Mouse (Mus musculus) megakaryocyte, embryonic 14.5 days (primary cell): ENCODE measurements around the gene Ldlrad3. TPM values are rescaled to one million over a fixed set of nuclear protein-coding genes. Genes with fewer than 3 reads are reported as not detected.

Experiments
- H3K27me3 ChIP-seq: replicated peaks from 2 replicates; pipeline ENCODE3; 2012; ENCODE audit warnings: inconsistent platforms
- H3K36me3 ChIP-seq: replicated peaks from 2 replicates; pipeline ENCODE3; 2012; ENCODE audit warnings: low read length, inconsistent platforms, mixed read lengths
- H3K4me1 ChIP-seq: 2 replicates; pipeline ENCODE4 v1.6.1; 2012; ENCODE audit warnings: inconsistent platforms
- H3K4me3 ChIP-seq: replicated peaks from 2 replicates; pipeline ENCODE3; 2012; ENCODE audit warnings: moderate library complexity, mild to moderate bottlenecking, inconsistent platforms
- H3K9me3 ChIP-seq: 2 replicates; pipeline ENCODE4 v1.6.1; 2012; ENCODE audit warnings: inconsistent platforms
- FLI1 ChIP-seq: IDR thresholded peaks from 2 replicates; pipeline ENCODE4 v1.6.1; 2012; ENCODE audit warnings: low read length, inconsistent platforms, mixed read lengths
- GATA1 ChIP-seq: IDR thresholded peaks from 3 replicates; pipeline ENCODE4 v1.6.1; 2012; ENCODE audit warnings: mixed read lengths, low read length, inconsistent platforms, borderline replicate concordance
- polyA plus RNA-seq: library from polyadenylated mRNA; stranded (reverse); fragments of >175 nt; gene quantifications from 2 replicates; pipeline ENCODE4 v1.2.3, GENCODE M21; 2012; ENCODE audit warnings: low replicate concordance; ENCODE audit not compliant: insufficient read depth

The Ldlrad3 gene
- polyA plus RNA-seq, 1 experiment: 0.22 TPM

GRCm38 (mm10) chr2:102147561-102147960, 38.6 kb downstream of the Ldlrad3 start:
- Histone ChIP-seq H3K4me1 (no peaks in the 10 kb centered on the region), H3K27me3 (peaks cover 2% of the 10 kb centered on the region)
- no peak for TF ChIP-seq FLI1
- no peak for TF ChIP-seq GATA1

GRCm38 (mm10) chr2:102146386-102146785, 39.8 kb downstream of the Ldlrad3 start:
- TF ChIP-seq GATA1 (no peak), FLI1 (no peak)
- H3K9me3 ChIP-seq: no peaks in the 10 kb centered on the region
- no peaks in the 10 kb centered on the region for H3K4me1 ChIP-seq
- H3K4me3 ChIP-seq: peak overlapping the region; percentile 42
- H3K27me3 ChIP-seq: peaks cover 5% of the 10 kb centered on the region
- H3K36me3 ChIP-seq: no peaks in the 10 kb centered on the region

More at GRCm38 (mm10) chr2:102147561-102147960, 38.6 kb downstream of the Ldlrad3 start:
- H3K4me3 ChIP-seq: no peak overlapping the region
- no peaks in the 10 kb centered on the region for H3K36me3 ChIP-seq
- H3K9me3 ChIP-seq: no peaks in the 10 kb centered on the region

DNA sequence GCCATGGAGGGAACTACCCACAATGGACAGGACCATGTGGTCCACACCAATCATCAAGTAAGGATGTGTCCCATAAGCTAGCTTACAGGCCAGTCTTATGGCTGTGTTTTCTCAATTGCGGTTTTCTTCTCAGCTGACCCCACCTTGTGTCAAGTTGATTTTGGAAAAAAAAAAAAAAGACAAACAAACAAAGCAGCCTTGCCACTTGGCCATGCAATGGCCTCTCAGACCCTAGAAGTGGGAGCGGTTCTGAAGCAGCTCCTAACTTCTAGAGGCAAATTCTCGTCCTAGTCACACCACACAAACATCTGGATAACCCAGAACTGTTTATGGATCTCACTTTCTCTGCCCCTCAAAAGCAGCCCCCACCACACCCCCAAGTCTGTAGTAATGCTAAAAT, 41.1 kb downstream of the Ldlrad3 start:
- Histone ChIP-seq H3K4me1 (no peaks in the 10 kb centered on the region), H3K27me3 (peaks cover 4% of the 10 kb centered on the region), H3K9me3 (no peaks in the 10 kb centered on the region), H3K4me3 (no peak overlapping the region), H3K36me3 (no peaks in the 10 kb centered on the region)
- TF ChIP-seq GATA1 (no peak), FLI1 (no peak)

- Histone ChIP-seq H3K4me3 (no peak overlapping the region), H3K27me3 (peaks cover 4% of the 10 kb centered on the region), H3K9me3 (no peaks in the 10 kb centered on the region), H3K36me3 (no peaks in the 10 kb centered on the region), H3K4me1 (no peaks in the 10 kb centered on the region)
- TF ChIP-seq GATA1 (no peak), FLI1 (no peak)
Observed at GRCm38 (mm10) chr2:102144311-102144710, 41.9 kb downstream of the Ldlrad3 start.

GRCm38 (mm10) chr2:102142654-102143271, 43.4 kb downstream of the Ldlrad3 start:
- H3K36me3 ChIP-seq: no peaks in the 10 kb centered on the region
- H3K9me3 ChIP-seq: no peaks in the 10 kb centered on the region
- no peak for TF ChIP-seq FLI1
- no peak for TF ChIP-seq GATA1
- H3K4me3 ChIP-seq: no peak overlapping the region
- no peaks in the 10 kb centered on the region for H3K4me1 ChIP-seq
- peaks cover 6% of the 10 kb centered on the region for H3K27me3 ChIP-seq

DNA sequence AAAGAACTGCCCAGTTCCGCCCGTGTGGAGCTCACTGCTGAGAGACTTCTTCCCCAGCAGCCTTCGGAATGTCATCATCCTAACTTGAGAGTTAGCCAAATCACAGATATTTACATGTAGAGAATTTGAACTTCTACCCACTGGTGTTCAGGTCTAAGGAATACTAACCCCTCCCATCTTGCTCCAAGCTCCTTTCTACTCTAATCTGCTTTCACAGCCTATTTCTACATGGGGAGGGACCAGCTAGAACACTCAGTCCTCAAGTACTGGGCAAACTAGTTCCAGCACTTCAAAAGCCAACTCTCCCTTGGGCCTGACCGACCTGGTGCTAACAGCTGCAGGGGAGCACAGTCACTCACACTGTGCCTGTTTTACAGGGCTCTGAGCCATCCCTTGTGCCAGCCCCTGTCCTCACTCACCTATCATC, 44.0 kb downstream of the Ldlrad3 start:
- H3K27me3 ChIP-seq: peaks cover 6% of the 10 kb centered on the region
- H3K9me3 ChIP-seq: no peaks in the 10 kb centered on the region
- no peaks in the 10 kb centered on the region for H3K36me3 ChIP-seq
- H3K4me3 ChIP-seq: no peak overlapping the region
- no peak for TF ChIP-seq FLI1
- H3K4me1 ChIP-seq: no peaks in the 10 kb centered on the region

DNA sequence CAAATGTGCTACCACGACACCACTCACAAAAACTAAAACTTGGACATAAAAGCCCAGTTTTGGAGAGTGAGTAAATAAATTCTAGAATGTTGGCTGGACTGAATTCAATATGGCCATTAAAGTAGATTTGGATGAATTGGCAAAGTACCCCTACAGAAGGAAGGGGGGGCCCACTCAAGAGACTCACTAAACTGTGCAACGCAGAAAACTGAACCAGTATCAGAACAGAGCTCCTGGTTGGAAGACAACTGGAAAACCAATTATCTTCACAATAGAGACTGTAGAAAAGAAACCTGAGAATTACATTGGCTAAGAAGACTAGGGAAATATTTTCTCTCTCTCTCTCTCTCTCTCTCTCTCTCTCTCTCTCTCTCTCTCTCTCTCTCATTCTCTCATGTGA, 45.0 kb downstream of the Ldlrad3 start:
- H3K36me3 ChIP-seq: no peaks in the 10 kb centered on the region
- no peaks in the 10 kb centered on the region for H3K9me3 ChIP-seq
- no peaks in the 10 kb centered on the region for H3K4me1 ChIP-seq
- TF ChIP-seq GATA1 (no peak), FLI1 (no peak)
- no peak overlapping the region for H3K4me3 ChIP-seq
- peaks cover 6% of the 10 kb centered on the region for H3K27me3 ChIP-seq

DNA sequence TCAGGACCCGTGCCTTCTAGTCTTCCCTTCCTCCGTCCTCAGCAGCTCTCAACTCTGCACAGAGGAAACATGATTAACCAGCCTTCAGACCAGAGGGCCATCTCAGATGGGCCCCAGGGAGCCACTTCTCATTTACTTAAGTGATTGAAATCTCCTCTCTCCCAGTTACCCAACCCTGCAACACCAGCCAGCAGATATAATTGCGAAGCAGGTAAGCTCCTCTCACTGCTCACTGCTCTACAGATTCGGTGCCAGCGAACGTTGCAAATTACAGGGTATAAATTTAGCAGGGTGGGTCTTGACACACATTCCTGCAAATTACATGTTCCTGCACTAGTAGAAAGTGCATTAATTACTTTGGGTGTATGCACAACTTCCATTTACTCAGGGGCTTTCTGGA, 48.3 kb downstream of the Ldlrad3 start:
- Histone ChIP-seq H3K27me3 (peaks cover 8% of the 10 kb centered on the region), H3K9me3 (no peaks in the 10 kb centered on the region), H3K4me1 (no peaks in the 10 kb centered on the region), H3K4me3 (no peak overlapping the region), H3K36me3 (no peaks in the 10 kb centered on the region)
- TF ChIP-seq FLI1: no peak
- no peak for TF ChIP-seq GATA1

GRCm38 (mm10) chr2:102136184-102136583, 50.0 kb downstream of the Ldlrad3 start:
- H3K4me1 ChIP-seq: no peaks in the 10 kb centered on the region
- no peaks in the 10 kb centered on the region for H3K9me3 ChIP-seq
- H3K4me3 ChIP-seq: no peak overlapping the region
- TF ChIP-seq GATA1: no peak
- no peak for TF ChIP-seq FLI1
- peaks cover 5% of the 10 kb centered on the region for H3K27me3 ChIP-seq
- H3K36me3 ChIP-seq: no peaks in the 10 kb centered on the region

GRCm38 (mm10) chr2:102134510-102135262, 51.5 kb downstream of the Ldlrad3 start:
- Histone ChIP-seq H3K36me3 (no peaks in the 10 kb centered on the region), H3K4me1 (no peaks in the 10 kb centered on the region), H3K4me3 (no peak overlapping the region), H3K9me3 (no peaks in the 10 kb centered on the region), H3K27me3 (peaks cover 5% of the 10 kb centered on the region)
- TF ChIP-seq FLI1: no peak
- no peak for TF ChIP-seq GATA1
